Mouse (Mus musculus) 416B (cell line): ENCODE data around the gene Vmn2r55.
"Not testable (repeated sequence)": the region's sequence is repeated elsewhere in the genome, so short reads cannot be mapped to it uniquely, and the experiment has no call there.

ENCODE experiments used
- DNase-seq: peaks from one replicate; pipeline ENCODE4 v3.0.0; 2011; ENCODE audit warnings: low read depth

The Vmn2r55 gene

DNA sequence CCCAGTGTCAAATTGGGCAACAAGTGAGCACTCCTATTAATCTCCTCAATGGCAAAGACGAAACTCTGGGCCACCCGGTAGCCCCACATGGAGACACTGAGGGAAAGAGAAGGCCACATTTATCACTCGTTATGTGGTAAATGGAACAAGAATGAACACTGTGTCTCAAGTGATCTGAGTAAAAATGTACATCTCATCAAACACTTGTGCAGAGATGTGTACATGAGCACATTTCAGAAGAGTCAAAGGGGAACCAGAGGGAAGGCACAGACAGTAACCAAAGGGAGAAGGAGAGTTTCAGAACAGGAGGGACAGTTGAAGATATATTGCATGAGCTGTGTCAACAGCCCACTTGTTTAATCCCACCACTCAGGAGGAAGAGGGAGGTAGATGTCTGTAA, at the start of gene Vmn2r55:
Gene Vmn2r55 (minus strand): TSS at position 101 of the 400 bp plus-strand sequence.
- DNase-seq = not testable (repeated sequence)

DNA sequence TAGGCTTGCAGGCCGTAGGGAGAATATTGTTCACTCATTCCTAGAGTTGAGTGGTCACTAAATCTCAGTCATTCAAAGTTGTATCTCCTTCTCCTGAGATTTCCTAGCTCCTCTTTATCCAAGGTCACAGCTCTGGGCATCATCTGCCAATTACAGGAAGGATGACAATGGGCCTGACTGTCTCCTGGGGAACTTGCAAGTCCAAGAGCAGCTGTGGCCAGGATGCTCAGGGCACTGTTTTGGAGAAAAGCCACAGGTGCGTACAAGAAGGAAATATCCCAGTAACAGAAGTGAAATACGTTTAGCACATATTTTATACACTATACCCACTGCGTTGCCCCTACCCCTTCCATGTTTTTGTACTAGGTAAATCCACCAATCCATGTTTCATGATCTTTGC, 44.6 kb downstream of the Vmn2r55 start, which contains the start of gene Vmn2r54:
Gene Vmn2r54 (minus strand): TSS at position 101 of the 400 bp plus-strand sequence.
- not testable (repeated sequence) for DNase-seq

DNA sequence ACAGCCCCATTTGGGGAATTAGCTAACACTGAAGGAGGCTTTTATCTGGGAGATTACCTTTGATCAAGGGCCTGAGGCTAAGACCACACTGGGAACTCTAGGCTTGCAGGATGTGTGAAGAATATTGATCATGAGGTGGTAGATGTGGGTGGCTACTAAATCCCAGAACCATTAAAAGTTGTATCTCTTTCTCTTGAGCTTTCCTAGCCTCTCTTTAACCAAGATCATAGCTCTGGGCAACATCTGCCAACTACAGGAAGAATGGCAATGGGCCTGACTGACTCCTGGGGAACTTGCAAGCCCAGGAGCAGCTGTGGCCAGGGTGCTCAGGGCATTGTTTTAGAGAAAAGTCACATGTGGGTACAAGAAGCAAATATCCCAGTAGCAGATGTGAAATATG, 76.1 kb downstream of the Vmn2r55 start, which contains the start of gene Vmn2r53:
Gene Vmn2r53 (minus strand): TSS at position 101 of the 400 bp plus-strand sequence.
- DNase-seq = no peak
